Mouse (Mus musculus) embryonic fibroblast, embryonic 13.5 days (primary cell): ENCODE data around the gene Stim1.

Experiments used
- CTCF ChIP-seq: IDR thresholded peaks from 2 replicates; pipeline ENCODE4 v1.5.1; 2011; ENCODE audit warnings: mild to moderate bottlenecking, control low read depth, low read length, moderate library complexity, borderline replicate concordance; ENCODE audit not compliant: insufficient read depth
- POLR2A ChIP-seq: IDR thresholded peaks from 2 replicates; pipeline ENCODE4 v1.6.1; 2011; ENCODE audit warnings: low read depth, mild to moderate bottlenecking, control low read depth, low read length, moderate library complexity

DNA sequence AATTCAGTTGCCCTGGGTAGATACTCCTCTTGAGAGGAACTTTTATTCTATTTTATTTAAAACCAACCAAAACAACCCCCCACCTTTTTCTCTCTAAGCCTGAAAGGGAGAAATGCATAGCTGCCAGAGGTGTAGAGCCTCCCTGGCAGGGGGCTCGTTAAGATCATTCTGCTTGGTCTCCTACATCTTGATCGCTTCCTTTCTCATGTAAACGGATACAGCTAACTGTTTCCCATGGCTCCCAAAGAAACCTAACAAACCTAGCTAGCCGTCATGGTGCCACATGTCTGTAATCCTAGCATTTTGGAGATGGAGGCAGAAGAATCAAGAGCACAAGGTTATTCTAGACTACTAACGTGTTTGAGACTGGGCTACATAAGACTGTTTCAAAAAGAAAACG is 148.2 kb downstream of the Stim1 start:
- no peak for TF ChIP-seq CTCF
- TF ChIP-seq POLR2A, result no peak
